Mouse (Mus musculus) heart, postnatal 14 days (tissue): ENCODE results near the gene Tubb5. TPM values are rescaled to one million over a fixed set of nuclear protein-coding genes. Genes with fewer than 3 reads are reported as not detected.

Experiments used
- DNase-seq, 2 experiments: peaks; one replicate each; pipeline ENCODE4 v3.0.0; 2021 to 2022
- intact Hi-C: fragments of 180-260 bp; cut with DNase I; formaldehyde crosslinking; loops from one replicate; pipeline ENCODE4 v1.15.1; 2025
- total RNA-seq, 2 experiments: library from RNA; stranded (reverse); gene quantifications; 2 replicates each; pipeline ENCODE4 v1.2.3; 2021

The Tubb5 gene
- total RNA-seq, 2 experiments from 2014 or later: 134 to 183 TPM

GRCm38 (mm10) chr17:35833894-35834293 lies 4.2 kb downstream of the Tubb5 start:
- intact Hi-C loops: loop anchor here (10.0 kb wide), 1 partner anchor 141 kb away; the partner anchor contains the start of gene Gnl1
- no peak for DNase-seq

GRCm38 (mm10) chr17:35833239-35833751 lies 4.8 kb downstream of the Tubb5 start:
- intact Hi-C loops: loop anchor here (10.0 kb wide), 1 partner anchor 142 kb away; the partner anchor contains the start of gene Gnl1
- DNase-seq: no peak

GRCm38 (mm10) chr17:35832400-35833238 lies 5.5 kb downstream of the Tubb5 start:
- intact Hi-C loops: loop anchor here (10.0 kb wide), 1 partner anchor 142 kb away; the partner anchor contains the start of gene Gnl1
- DNase-seq: no peak

- intact Hi-C loops: loop anchor here (2.0 to 10.0 kb wide), 3 partner anchors 91 to 163 kb away; partner anchors contain the start of gene Gnl1
- DNase-seq: peak; percentile 86 to 89
Observed at GRCm38 (mm10) chr17:35829737-35830136, 8.4 kb downstream of the Tubb5 start.

GRCm38 (mm10) chr17:35825109-35825850 lies 12.8 kb downstream of the Tubb5 start:
- no peak for DNase-seq
- intact Hi-C loops: loop anchor here (5.0 kb wide), 1 partner anchor 167 kb away; no protein-coding TSS in a partner anchor

- intact Hi-C loops: no loop called here
- DNase-seq: no peak
Observed at GRCm38 (mm10) chr17:35824402-35824801, 13.7 kb downstream of the Tubb5 start.

GRCm38 (mm10) chr17:35822964-35823937 lies 14.9 kb downstream of the Tubb5 start, which contains the start of gene Flot1:
Gene Flot1 (plus strand): TSS chr17:35823230.
- DNase-seq: peak; percentile 86 to 89
- intact Hi-C loops: no loop called here

GRCm38 (mm10) chr17:35822564-35822963 lies 15.5 kb downstream of the Tubb5 start:
- no peak for DNase-seq
- intact Hi-C loops: no loop called here

GRCm38 (mm10) chr17:35821439-35822430 lies 16.4 kb downstream of the Tubb5 start, which contains the start of gene Ier3:
Gene Ier3 (plus strand): TSS chr17:35821684.
- intact Hi-C loops: loop anchor here (2.0 kb wide), 1 partner anchor 35 kb away; no protein-coding TSS in a partner anchor
- DNase-seq: peak; percentile 84 to 88

- DNase-seq: no peak
- intact Hi-C loops: loop anchor here (2.0 kb wide), 1 partner anchor 33 kb away; no protein-coding TSS in a partner anchor
Observed at GRCm38 (mm10) chr17:35820111-35820510, 18.0 kb downstream of the Tubb5 start.

- no peak for DNase-seq
- intact Hi-C loops: no loop called here
Observed at GRCm38 (mm10) chr17:35817226-35817625, 20.9 kb downstream of the Tubb5 start.

GRCm38 (mm10) chr17:35816686-35817085 lies 21.4 kb downstream of the Tubb5 start:
- intact Hi-C loops: no loop called here
- DNase-seq: no peak

- DNase-seq: no peak
- intact Hi-C loops: no loop called here
Observed at GRCm38 (mm10) chr17:35815836-35816235, 22.3 kb downstream of the Tubb5 start.

- intact Hi-C loops: no loop called here
- DNase-seq: no peak
Observed at GRCm38 (mm10) chr17:35814678-35815077, 23.4 kb downstream of the Tubb5 start.

GRCm38 (mm10) chr17:35813653-35814052 lies 24.5 kb downstream of the Tubb5 start:
- no peak for DNase-seq
- intact Hi-C loops: no loop called here

- peak; percentile 90 to 95 for DNase-seq
- intact Hi-C loops: no loop called here
Observed at GRCm38 (mm10) chr17:35813245-35813647, 24.9 kb downstream of the Tubb5 start.

GRCm38 (mm10) chr17:35812736-35813135 lies 25.4 kb downstream of the Tubb5 start:
- no peak for DNase-seq
- intact Hi-C loops: no loop called here

- no peak for DNase-seq
- intact Hi-C loops: no loop called here
Observed at GRCm38 (mm10) chr17:35812307-35812706, 25.8 kb downstream of the Tubb5 start.
